Mouse (Mus musculus) kidney, adult 2 months (tissue): ENCODE measurements around the gene Wdr26. TPM values are rescaled to one million over a fixed set of nuclear protein-coding genes. Genes with fewer than 3 reads are reported as not detected.

Experiments used
- DNase-seq: peaks from one replicate; pipeline ENCODE4 v3.0.0; 2021
- H3K27ac ChIP-seq: fragments of 200-500 bp; 2 replicates; pipeline ENCODE4 v1.5.1; 2012; ENCODE audit warnings: low read depth, low read length, control low read depth, inconsistent platforms; ENCODE audit not compliant: insufficient read depth
- H3K27me3 ChIP-seq: fragments of 200-500 bp; replicated peaks from 2 replicates; pipeline ENCODE4 v1.6.1; 2012; ENCODE audit warnings: mild to moderate bottlenecking, moderate library complexity, low read length, inconsistent platforms; ENCODE audit not compliant: control insufficient read depth, insufficient read depth
- H3K36me3 ChIP-seq: fragments of 200-500 bp; 2 replicates; pipeline ENCODE4 v1.6.1; 2012; ENCODE audit warnings: mild to moderate bottlenecking, moderate library complexity, low read length, inconsistent platforms; ENCODE audit not compliant: control insufficient read depth, insufficient read depth
- H3K4me1 ChIP-seq: fragments of 200-500 bp; 2 replicates; pipeline ENCODE4 v1.6.1; 2011; ENCODE audit warnings: low read length; ENCODE audit not compliant: control insufficient read depth, insufficient read depth
- H3K4me3 ChIP-seq: fragments of 200-500 bp; 2 replicates; pipeline ENCODE4 v1.5.1; 2011; ENCODE audit warnings: mild to moderate bottlenecking, low read depth, low read length, control low read depth; ENCODE audit not compliant: insufficient read depth
- CTCF ChIP-seq: fragments of 200-500 bp; conservative IDR thresholded peaks from 2 replicates; pipeline ENCODE4 v1.5.1; 2011; ENCODE audit warnings: low read depth, mild to moderate bottlenecking, control low read depth, low read length, moderate library complexity, mixed read lengths; ENCODE audit not compliant: insufficient read depth, insufficient read length
- POLR2A ChIP-seq: fragments of 200-500 bp; IDR thresholded peaks from one replicate; pipeline ENCODE4 v1.6.1; 2011; ENCODE audit warnings: low read depth, low read length, control low read depth
- WGBS: fragments of 180-500 bp; shearing (Covaris S2); methylation state at CpG from one replicate; pipeline ENCODE4 v1.1.7; 2018; 5-methylcytosine and 5-hydroxymethylcytosine counted together
- polyA plus RNA-seq: library from polyadenylated mRNA; depleted of rRNA; stranded (reverse); fragments of >200 nt; gene quantifications from 2 replicates; pipeline ENCODE4 v1.2.3, GENCODE M21; 2012

Gene Wdr26
- polyA plus RNA-seq, 1 experiment, result 32.1 TPM

- no peak overlapping the region for H3K4me3 ChIP-seq
- H3K36me3 ChIP-seq, result no peaks in the 10 kb centered on the region
- 84% methylated on average over 6 of the region's 6 CpGs for WGBS
- H3K4me1 ChIP-seq, result no peaks in the 10 kb centered on the region
- no peak for DNase-seq
- H3K27ac ChIP-seq, result no peak overlapping the region
- TF ChIP-seq CTCF, result no peak
- TF ChIP-seq POLR2A, result no peak
- no peaks in the 10 kb centered on the region for H3K27me3 ChIP-seq
Measured at GRCm38 (mm10) chr1:181249537-181249936, 37.7 kb upstream of the Wdr26 start.

- no peak for TF ChIP-seq CTCF
- TF ChIP-seq POLR2A, result no peak
- 59% methylated on average over 3 of the region's 3 CpGs for WGBS
- Histone ChIP-seq H3K36me3 (no peaks in the 10 kb centered on the region), H3K4me3 (no peak overlapping the region), H3K27ac (no peak overlapping the region), H3K4me1 (no peaks in the 10 kb centered on the region), H3K27me3 (no peaks in the 10 kb centered on the region)
- no peak for DNase-seq
Measured at GRCm38 (mm10) chr1:181247175-181247574, 35.4 kb upstream of the Wdr26 start.

- no peak overlapping the region for H3K27ac ChIP-seq
- 43% methylated on average over 7 of the region's 7 CpGs for WGBS
- TF ChIP-seq POLR2A (no peak), CTCF (no peak)
Measured at GRCm38 (mm10) chr1:181246487-181247138, 34.8 kb upstream of the Wdr26 start.

GRCm38 (mm10) chr1:181245554-181246486, 34.0 kb upstream of the Wdr26 start:
- Histone ChIP-seq H3K27me3 (no peaks in the 10 kb centered on the region), H3K4me3 (no peak overlapping the region), H3K36me3 (no peaks in the 10 kb centered on the region), H3K4me1 (no peaks in the 10 kb centered on the region), H3K27ac (no peak overlapping the region)
- no peak for DNase-seq
- TF ChIP-seq POLR2A, result no peak
- no peak for TF ChIP-seq CTCF
- 83% methylated on average over 11 of the region's 11 CpGs for WGBS

More at GRCm38 (mm10) chr1:181246487-181247138, 34.8 kb upstream of the Wdr26 start:
- no peak overlapping the region for H3K4me3 ChIP-seq
- H3K36me3 ChIP-seq, result no peaks in the 10 kb centered on the region
- no peaks in the 10 kb centered on the region for H3K27me3 ChIP-seq
- no peak for DNase-seq
- no peaks in the 10 kb centered on the region for H3K4me1 ChIP-seq

GRCm38 (mm10) chr1:181245067-181245466, 33.3 kb upstream of the Wdr26 start:
- H3K27ac ChIP-seq, result no peak overlapping the region
- no peak for DNase-seq
- no peaks in the 10 kb centered on the region for H3K27me3 ChIP-seq
- no peaks in the 10 kb centered on the region for H3K4me1 ChIP-seq
- WGBS, result 88% methylated on average over 2 of the region's 2 CpGs
- no peak overlapping the region for H3K4me3 ChIP-seq
- TF ChIP-seq POLR2A (no peak), CTCF (no peak)
- no peaks in the 10 kb centered on the region for H3K36me3 ChIP-seq

GRCm38 (mm10) chr1:181241185-181241584, 29.4 kb upstream of the Wdr26 start:
- Histone ChIP-seq H3K36me3 (no peaks in the 10 kb centered on the region), H3K4me3 (no peak overlapping the region), H3K27me3 (no peaks in the 10 kb centered on the region), H3K4me1 (no peaks in the 10 kb centered on the region), H3K27ac (no peak overlapping the region)
- WGBS, result over 99% methylated on average over 3 of the region's 3 CpGs
- DNase-seq, result no peak
- no peak for TF ChIP-seq POLR2A
- TF ChIP-seq CTCF, result no peak

GRCm38 (mm10) chr1:181237332-181237731, 25.5 kb upstream of the Wdr26 start:
- Histone ChIP-seq H3K4me3 (no peak overlapping the region), H3K4me1 (no peaks in the 10 kb centered on the region), H3K27ac (no peak overlapping the region), H3K36me3 (no peaks in the 10 kb centered on the region), H3K27me3 (no peaks in the 10 kb centered on the region)
- no peak for DNase-seq
- TF ChIP-seq CTCF (no peak), POLR2A (no peak)
- whole genome bisulfite sequencing, result 81% methylated on average over 5 of the region's 5 CpGs
